Mouse (Mus musculus): Measurements from ENCODE around the gene Gdf9. TPM values are rescaled to one million over a fixed set of nuclear protein-coding genes. Genes with fewer than 3 reads are reported as not detected.

Gene Gdf9
- polyA plus RNA-seq, 1 experiment: 2.2 TPM

GRCm38 (mm10) chr11:53441921-53442320 lies 11.1 kb downstream of the Gdf9 start:
- Histone ChIP-seq H3K4me3 (ENCODE audit: insufficient read depth, low read length) (no peak overlapping the region), H3K4me1 (ENCODE audit: control insufficient read depth, insufficient read depth, low read length) (no peaks in the 10 kb centered on the region), H3K27ac (ENCODE audit: insufficient read depth, low read length) (no peak overlapping the region)
- TF ChIP-seq POLR2A (IDR thresholded peaks at IDR 0.05; ENCODE audit: extremely low read depth, insufficient read depth, low read length) (no peak), CTCF (IDR thresholded peaks at IDR 0.05; ENCODE audit: extremely low read depth, insufficient read depth, low read length) (no peak)

DNA sequence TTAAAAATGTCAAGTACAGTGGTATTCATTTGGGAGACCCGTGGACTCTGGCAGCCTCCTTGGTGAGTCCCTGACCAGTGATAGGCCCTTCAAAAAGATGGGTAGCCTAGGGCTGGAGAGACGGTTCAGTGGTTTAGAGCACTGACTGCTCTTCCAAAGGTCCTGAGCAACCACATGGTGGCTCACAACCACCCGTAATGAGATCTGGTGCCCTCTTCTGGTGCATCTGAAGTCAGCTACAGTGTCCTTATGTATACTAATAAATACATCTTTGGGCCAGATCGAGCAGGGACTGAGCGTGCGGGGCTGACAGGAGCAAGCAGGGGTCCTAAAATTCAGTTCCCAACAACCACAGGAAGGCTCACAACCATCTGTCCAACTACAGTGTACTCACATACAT lies 13.0 kb downstream of the Gdf9 start:
- no peak overlapping the region for H3K27ac ChIP-seq (ENCODE audit: insufficient read depth, low read length)
- no peaks in the 10 kb centered on the region for H3K4me1 ChIP-seq (ENCODE audit: control insufficient read depth, insufficient read depth, low read length)

DNA sequence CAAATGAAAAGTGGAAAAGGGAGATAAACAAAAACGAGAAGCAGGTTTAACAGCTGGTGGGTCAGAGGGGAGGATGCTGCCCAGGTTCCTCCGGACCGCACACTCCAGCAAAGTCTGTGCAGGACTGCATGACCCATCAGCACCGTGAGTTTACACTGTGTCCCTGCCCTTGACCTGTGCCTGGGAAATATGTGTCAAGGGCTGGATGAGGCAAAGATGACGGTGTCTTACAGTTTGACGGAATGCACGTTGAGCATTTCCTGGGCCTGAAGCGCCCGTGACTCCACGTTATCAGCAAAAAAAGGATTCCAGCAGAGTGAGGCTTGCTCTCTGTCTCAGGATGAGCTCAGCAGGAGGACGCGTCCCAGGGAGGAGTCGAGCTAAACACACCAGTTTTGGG lies 14.7 kb downstream of the Gdf9 start:
- Histone ChIP-seq H3K4me1 (ENCODE audit: control insufficient read depth, insufficient read depth, low read length) (no peaks in the 10 kb centered on the region), H3K4me3 (ENCODE audit: insufficient read depth, low read length) (no peak overlapping the region), H3K27ac (ENCODE audit: insufficient read depth, low read length) (no peak overlapping the region)
- TF ChIP-seq POLR2A (IDR thresholded peaks at IDR 0.05; ENCODE audit: extremely low read depth, insufficient read depth, low read length) (no peak), CTCF (IDR thresholded peaks at IDR 0.05; ENCODE audit: extremely low read depth, insufficient read depth, low read length) (no peak)

More for the DNA sequence above, 13.0 kb downstream of the Gdf9 start:
- peak; percentile 43 for TF ChIP-seq CTCF (IDR thresholded peaks at IDR 0.05; ENCODE audit: extremely low read depth, insufficient read depth, low read length)
- no peak for TF ChIP-seq POLR2A (IDR thresholded peaks at IDR 0.05; ENCODE audit: extremely low read depth, insufficient read depth, low read length)
- no peak overlapping the region for H3K4me3 ChIP-seq (ENCODE audit: insufficient read depth, low read length)

DNA sequence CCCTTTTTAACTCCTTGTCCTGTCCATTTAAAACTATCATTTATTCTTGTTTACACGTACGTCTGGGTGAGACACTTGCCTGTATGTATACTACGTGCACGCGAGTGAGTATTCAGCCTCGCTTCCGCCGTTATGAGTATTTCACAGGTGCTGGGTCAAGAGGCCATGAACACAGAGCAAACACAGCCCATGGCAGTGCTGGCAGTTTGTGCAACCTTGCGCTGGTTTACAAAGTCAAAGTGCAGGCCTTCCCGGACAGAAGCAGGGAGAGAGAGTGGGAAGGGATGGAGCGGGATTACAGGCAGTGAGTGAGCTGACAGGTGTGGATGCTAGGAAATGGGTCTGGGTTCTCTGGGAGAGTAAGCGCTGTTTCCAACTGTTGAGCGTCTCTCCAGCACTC lies 15.4 kb downstream of the Gdf9 start:
- Histone ChIP-seq H3K4me1 (ENCODE audit: control insufficient read depth, insufficient read depth, low read length) (no peaks in the 10 kb centered on the region), H3K27ac (ENCODE audit: insufficient read depth, low read length) (no peak overlapping the region), H3K4me3 (ENCODE audit: insufficient read depth, low read length) (no peak overlapping the region)
- TF ChIP-seq POLR2A (IDR thresholded peaks at IDR 0.05; ENCODE audit: extremely low read depth, insufficient read depth, low read length) (no peak), CTCF (IDR thresholded peaks at IDR 0.05; ENCODE audit: extremely low read depth, insufficient read depth, low read length) (no peak)

DNA sequence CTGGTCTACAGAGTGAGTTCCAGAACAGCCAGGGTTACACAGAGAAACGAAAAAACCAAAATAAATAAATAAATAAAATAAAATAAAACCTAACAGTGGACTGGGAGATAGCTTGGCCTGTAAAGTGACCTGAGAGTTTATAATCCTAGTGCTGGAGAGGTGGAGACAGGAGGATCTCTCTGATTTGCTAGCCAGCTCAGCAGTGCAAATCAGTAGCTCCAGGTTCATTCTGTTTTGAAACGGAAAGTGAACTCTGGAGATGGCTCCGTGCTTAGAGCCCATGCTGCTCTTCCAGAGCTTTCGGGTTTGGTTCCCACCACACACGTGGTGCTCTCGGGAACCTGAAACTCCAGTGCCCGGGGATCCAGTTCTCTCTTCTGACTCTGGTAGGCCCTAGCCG lies 17.2 kb downstream of the Gdf9 start:
- Histone ChIP-seq H3K27ac (ENCODE audit: insufficient read depth, low read length) (no peak overlapping the region), H3K4me3 (ENCODE audit: insufficient read depth, low read length) (no peak overlapping the region), H3K4me1 (ENCODE audit: control insufficient read depth, insufficient read depth, low read length) (no peaks in the 10 kb centered on the region)
- TF ChIP-seq POLR2A (IDR thresholded peaks at IDR 0.05; ENCODE audit: extremely low read depth, insufficient read depth, low read length) (no peak), CTCF (IDR thresholded peaks at IDR 0.05; ENCODE audit: extremely low read depth, insufficient read depth, low read length) (no peak)

- H3K4me3 ChIP-seq (ENCODE audit: insufficient read depth, low read length): no peak overlapping the region
These were observed 17.7 kb downstream of the Gdf9 start for GRCm38 (mm10) chr11:53448529-53448928.

DNA sequence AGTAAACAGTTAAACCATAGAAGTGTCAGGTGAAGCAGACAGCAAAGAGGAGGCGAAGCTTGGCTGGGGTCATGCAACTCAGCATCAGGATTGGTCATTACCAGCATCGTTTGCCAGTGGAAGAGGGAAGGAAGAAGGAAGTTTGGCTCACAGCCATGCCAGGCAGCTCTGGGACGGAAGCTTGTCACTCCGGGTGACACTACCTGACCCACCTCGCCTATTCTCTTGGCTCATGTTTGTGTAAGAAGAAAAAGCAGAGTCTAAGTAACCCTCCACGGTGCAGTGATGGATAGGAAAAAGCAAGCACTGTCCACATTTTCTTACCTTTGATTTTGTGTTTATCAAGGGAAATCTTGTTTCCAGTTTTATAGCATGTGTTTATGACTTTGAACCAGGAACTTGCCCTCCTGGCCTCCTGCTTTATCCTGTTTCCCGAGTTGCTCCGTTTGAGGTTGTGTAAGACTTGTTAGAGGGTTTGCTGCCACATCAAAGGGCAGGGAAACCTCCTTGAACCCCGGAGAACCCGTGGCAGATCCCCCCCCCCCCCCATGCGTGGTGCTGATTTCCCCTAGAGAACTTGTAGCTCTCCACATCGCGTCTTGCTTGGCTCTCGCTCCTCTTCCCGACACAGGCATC lies 19.4 kb downstream of the Gdf9 start:
- H3K4me3 ChIP-seq (ENCODE audit: insufficient read depth, low read length): no peak overlapping the region
- no peaks in the 10 kb centered on the region for H3K4me1 ChIP-seq (ENCODE audit: control insufficient read depth, insufficient read depth, low read length)
- TF ChIP-seq CTCF (IDR thresholded peaks at IDR 0.05; ENCODE audit: extremely low read depth, insufficient read depth, low read length) (no peak), POLR2A (IDR thresholded peaks at IDR 0.05; ENCODE audit: extremely low read depth, insufficient read depth, low read length) (no peak)
- no peak overlapping the region for H3K27ac ChIP-seq (ENCODE audit: insufficient read depth, low read length)

More at GRCm38 (mm10) chr11:53448529-53448928, 17.7 kb downstream of the Gdf9 start:
- no peak overlapping the region for H3K27ac ChIP-seq (ENCODE audit: insufficient read depth, low read length)
- H3K4me1 ChIP-seq (ENCODE audit: control insufficient read depth, insufficient read depth, low read length): no peaks in the 10 kb centered on the region
- TF ChIP-seq CTCF (IDR thresholded peaks at IDR 0.05; ENCODE audit: extremely low read depth, insufficient read depth, low read length) (no peak), POLR2A (IDR thresholded peaks at IDR 0.05; ENCODE audit: extremely low read depth, insufficient read depth, low read length) (no peak)

GRCm38 (mm10) chr11:53451361-53451760 lies 20.5 kb downstream of the Gdf9 start:
- no peak for TF ChIP-seq POLR2A (IDR thresholded peaks at IDR 0.05; ENCODE audit: extremely low read depth, insufficient read depth, low read length)
- TF ChIP-seq CTCF (IDR thresholded peaks at IDR 0.05; ENCODE audit: extremely low read depth, insufficient read depth, low read length): no peak
- Histone ChIP-seq H3K4me1 (ENCODE audit: control insufficient read depth, insufficient read depth, low read length) (no peaks in the 10 kb centered on the region), H3K27ac (ENCODE audit: insufficient read depth, low read length) (no peak overlapping the region), H3K4me3 (ENCODE audit: insufficient read depth, low read length) (no peak overlapping the region)

DNA sequence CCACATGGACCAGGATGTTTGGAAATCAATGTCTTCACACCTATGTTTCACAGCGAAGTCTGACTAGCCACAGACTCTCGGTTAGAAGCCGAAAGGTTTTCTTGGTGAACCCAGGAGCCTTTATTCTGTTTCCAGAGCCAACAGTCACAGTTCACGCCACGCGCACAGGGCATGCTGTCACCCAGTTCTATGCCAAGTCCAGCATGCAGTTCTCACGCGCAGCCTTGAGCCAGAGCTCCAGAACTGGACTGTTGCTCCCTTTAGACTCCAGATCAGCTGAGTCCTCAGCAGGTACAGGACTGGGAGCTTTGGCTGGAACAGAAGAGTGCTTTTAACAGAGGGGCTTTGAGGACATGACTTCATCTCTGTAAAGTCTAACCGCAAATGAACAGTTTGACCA lies 21.6 kb downstream of the Gdf9 start:
- Histone ChIP-seq H3K27ac (ENCODE audit: insufficient read depth, low read length) (no peak overlapping the region), H3K4me1 (ENCODE audit: control insufficient read depth, insufficient read depth, low read length) (no peaks in the 10 kb centered on the region), H3K4me3 (ENCODE audit: insufficient read depth, low read length) (no peak overlapping the region)
- TF ChIP-seq POLR2A (IDR thresholded peaks at IDR 0.05; ENCODE audit: extremely low read depth, insufficient read depth, low read length) (no peak), CTCF (IDR thresholded peaks at IDR 0.05; ENCODE audit: extremely low read depth, insufficient read depth, low read length) (no peak)

DNA sequence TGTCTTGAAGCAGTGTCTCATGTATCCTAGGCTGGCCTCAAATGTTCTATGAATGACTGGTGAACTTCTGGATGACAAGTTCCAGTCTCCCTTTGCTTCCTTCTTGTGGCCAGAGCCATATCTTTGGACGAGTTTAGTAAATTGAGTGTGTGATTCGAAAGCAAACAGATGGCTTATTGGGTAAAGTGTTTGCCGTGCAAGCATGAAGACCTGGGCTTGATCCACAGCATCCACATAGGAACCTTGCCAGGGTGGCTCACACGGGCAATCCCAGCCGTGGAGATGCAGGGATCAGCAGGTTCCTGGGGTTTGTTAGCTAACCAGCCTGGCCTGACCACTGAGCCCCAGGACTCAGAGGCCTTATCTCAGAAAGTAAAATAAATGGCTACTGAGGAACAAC lies 22.2 kb downstream of the Gdf9 start:
- no peak overlapping the region for H3K4me3 ChIP-seq (ENCODE audit: insufficient read depth, low read length)
- H3K4me1 ChIP-seq (ENCODE audit: control insufficient read depth, insufficient read depth, low read length): no peaks in the 10 kb centered on the region
- H3K27ac ChIP-seq (ENCODE audit: insufficient read depth, low read length): no peak overlapping the region
- TF ChIP-seq CTCF (IDR thresholded peaks at IDR 0.05; ENCODE audit: extremely low read depth, insufficient read depth, low read length): no peak
- TF ChIP-seq POLR2A (IDR thresholded peaks at IDR 0.05; ENCODE audit: extremely low read depth, insufficient read depth, low read length): no peak
